Comparison of ENCODE assay signal across 27 mouse cellular contexts in the genomic region with DNA sequence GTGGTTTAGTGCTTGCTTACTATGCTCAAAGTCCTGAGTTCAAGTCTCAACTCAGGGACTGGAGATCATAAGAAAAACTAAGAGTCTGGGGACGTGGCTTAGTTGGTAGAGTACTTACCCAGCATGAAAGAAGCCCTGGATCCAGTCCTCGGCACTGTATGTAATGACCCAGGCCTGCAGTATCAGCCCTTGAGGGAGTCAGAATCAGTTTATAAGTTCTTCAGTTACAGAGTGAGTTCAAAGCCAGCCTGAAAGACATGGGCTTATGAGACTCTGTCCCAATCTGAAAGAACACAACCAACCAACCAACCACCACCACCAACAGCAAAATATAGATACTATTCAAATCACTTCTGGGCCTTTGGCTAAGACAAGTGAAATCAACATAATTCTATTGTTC.
"Had no signal": no experiment of that assay in that cellular context is flagged by ENCODE, and none has a peak within 500 bp of the region (broad histone marks: within the 10 kb centered on the region; RNA-seq: fewer than 3 reads in every experiment).

No protein-coding gene starts in this region.

- H3K27me3 ChIP-seq: heart, embryonic 15.5 days; intestine, embryonic 15.5 days had no signal

- ATAC-seq: hindbrain, embryonic 16.5 days; inflammation-experienced regulatory T-cells, adult 6 months; intestine, embryonic 15.5 days; intestine, postnatal 0 days had no signal

- H3K4me3 ChIP-seq: heart, adult 2 months; heart, embryonic 13.5 days; heart, embryonic 15.5 days; hindbrain, embryonic 10.5 days; hindbrain, embryonic 12.5 days; intestine, embryonic 15.5 days; kidney, embryonic 15.5 days; layer of hippocampus, adult 2 months; left cerebral cortex, adult 2 months; limb, embryonic 10.5 days; limb, embryonic 12.5 days; liver, embryonic 13.5 days; liver, embryonic 15.5 days had no signal

- DNase-seq: gastrocnemius, postnatal 25 days; heart, adult 2 months; heart, postnatal 14 days; heart, postnatal 4 days; kidney, adult 18-20 months; kidney, postnatal 10 days; kidney, postnatal 25 days; kidney, postnatal 4 days; liver; liver, embryonic 13.5 days had no signal

- H3K4me2 ChIP-seq: heart, embryonic 11.5 days; heart, embryonic 13.5 days; heart, embryonic 15.5 days; hindbrain, embryonic 12.5 days; hindbrain, embryonic 14.5 days; intestine, embryonic 15.5 days; kidney, embryonic 15.5 days; limb, embryonic 12.5 days; liver, embryonic 11.5 days; liver, embryonic 13.5 days; liver, embryonic 15.5 days had no signal

- H3K36me3 ChIP-seq: heart, embryonic 13.5 days; heart, embryonic 15.5 days; hindbrain, embryonic 10.5 days; hindbrain, embryonic 12.5 days; intestine, embryonic 15.5 days; limb, embryonic 10.5 days; limb, embryonic 12.5 days; liver, embryonic 13.5 days; liver, embryonic 15.5 days had no signal

- H3K9ac ChIP-seq: heart, embryonic 13.5 days; heart, embryonic 15.5 days; hindbrain, embryonic 12.5 days; hindbrain, embryonic 14.5 days; intestine, embryonic 15.5 days; kidney, embryonic 15.5 days; limb, embryonic 12.5 days; liver, embryonic 13.5 days; liver, embryonic 15.5 days had no signal

- H3K9me3 ChIP-seq: heart, embryonic 13.5 days; heart, embryonic 15.5 days; hindbrain, embryonic 10.5 days; hindbrain, embryonic 12.5 days; intestine, embryonic 15.5 days; kidney, embryonic 15.5 days; limb, embryonic 10.5 days; limb, embryonic 12.5 days; liver, embryonic 13.5 days; liver, embryonic 15.5 days had no signal

- H3K27ac ChIP-seq: heart, adult 2 months; heart, embryonic 13.5 days; heart, embryonic 15.5 days; hindbrain, embryonic 10.5 days; hindbrain, embryonic 12.5 days; hindbrain, embryonic 14.5 days; intestine, embryonic 15.5 days; kidney, embryonic 15.5 days; layer of hippocampus, adult 2 months; left cerebral cortex, adult 2 months; limb, embryonic 10.5 days; limb, embryonic 12.5 days; liver, embryonic 13.5 days; liver, embryonic 15.5 days had no signal
